Mouse (Mus musculus) small intestine, adult 2 months (tissue): ENCODE measurements around the gene A930017K11Rik. TPM values are rescaled to one million over a fixed set of nuclear protein-coding genes. Genes with fewer than 3 reads are reported as not detected.

ENCODE experiments used
- H3K27ac ChIP-seq: fragments of 200-500 bp; 2 replicates; pipeline ENCODE4 v1.5.1; 2012; ENCODE audit warnings: low read depth, low read length, control low read depth, inconsistent platforms; ENCODE audit not compliant: insufficient read depth
- H3K27me3 ChIP-seq: fragments of 200-500 bp; 2 replicates; pipeline ENCODE4 v1.6.1; 2012; ENCODE audit warnings: mild to moderate bottlenecking, moderate library complexity, low read length, inconsistent platforms; ENCODE audit not compliant: control insufficient read depth, insufficient read depth
- H3K36me3 ChIP-seq: fragments of 200-500 bp; 2 replicates; pipeline ENCODE4 v1.6.1; 2012; ENCODE audit warnings: mild to moderate bottlenecking, low read length, control low read depth, inconsistent platforms; ENCODE audit not compliant: control insufficient read depth, insufficient read depth
- H3K4me1 ChIP-seq: fragments of 200-500 bp; 2 replicates; pipeline ENCODE4 v1.6.1; 2012; ENCODE audit warnings: low read length, inconsistent platforms, mixed read lengths; ENCODE audit not compliant: control insufficient read depth, insufficient read depth, insufficient read length
- H3K4me3 ChIP-seq: fragments of 200-500 bp; 2 replicates; pipeline ENCODE4 v1.5.1; 2012; ENCODE audit warnings: low read depth, mild to moderate bottlenecking, control low read depth, inconsistent platforms, low read length, moderate library complexity
- CTCF ChIP-seq: fragments of 200-500 bp; IDR thresholded peaks from 2 replicates; pipeline ENCODE4 v1.5.1; 2012; ENCODE audit warnings: low read depth, mild to moderate bottlenecking, control low read depth, inconsistent platforms, low read length, moderate library complexity, mixed read lengths; ENCODE audit not compliant: insufficient replicate concordance, insufficient read length; ENCODE audit errors: extremely low read depth
- POLR2A ChIP-seq: fragments of 200-500 bp; IDR thresholded peaks from 2 replicates; pipeline ENCODE4 v1.6.1; 2012; ENCODE audit warnings: low read depth, mild to moderate bottlenecking, control low read depth, inconsistent platforms, low read length, moderate library complexity
- WGBS: fragments of 180-500 bp; shearing (Covaris S2); methylation state at CpG from one replicate; pipeline ENCODE4 v1.1.7; 2018; 5-methylcytosine and 5-hydroxymethylcytosine counted together
- polyA plus RNA-seq: library from polyadenylated mRNA; depleted of rRNA; stranded (reverse); fragments of >200 nt; gene quantifications from 2 replicates; pipeline ENCODE4 v1.2.3, GENCODE M21; 2012; rRNA removed

The A930017K11Rik gene
- polyA plus RNA-seq, 1 experiment, result not detected

DNA sequence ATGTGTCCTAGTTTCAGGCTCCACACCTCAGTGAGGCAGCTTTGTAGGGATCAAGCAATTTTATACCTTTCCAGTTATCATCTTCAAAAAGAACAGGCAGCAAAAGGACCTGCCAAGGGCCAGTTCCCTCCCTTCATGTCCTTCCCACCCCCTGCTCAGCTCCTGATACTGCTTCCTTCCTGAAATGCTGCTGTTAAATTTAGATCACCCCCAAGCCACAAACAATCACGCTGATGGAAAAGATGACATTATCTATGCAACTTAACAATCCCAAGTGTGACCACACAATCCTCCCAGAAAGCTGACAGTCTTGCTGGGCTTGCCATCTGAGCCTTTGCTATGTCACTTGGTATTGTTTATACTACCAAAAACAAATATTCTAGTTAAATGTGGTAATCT is 38.5 kb downstream of the A930017K11Rik start:
- H3K4me3 ChIP-seq, result no peak overlapping the region
- peak overlapping the region; percentile 6 for H3K27ac ChIP-seq
- H3K36me3 ChIP-seq, result no peaks in the 10 kb centered on the region
- no peak for TF ChIP-seq POLR2A
- no peak for TF ChIP-seq CTCF
- H3K27me3 ChIP-seq, result no peaks in the 10 kb centered on the region
- 10% methylated on average over 1 of the region's 1 CpGs for WGBS
- H3K4me1 ChIP-seq, result peaks cover 45% of the 10 kb centered on the region; the same call in 1 of the 2 replicates

- Histone ChIP-seq H3K36me3 (no peaks in the 10 kb centered on the region), H3K4me3 (no peak overlapping the region), H3K4me1 (peaks cover 40% of the 10 kb centered on the region; the same call in 1 of the 2 replicates), H3K27me3 (no peaks in the 10 kb centered on the region), H3K27ac (peak overlapping the region; percentile 6)
- 49% methylated on average over 14 of the region's 14 CpGs for WGBS
- no peak for TF ChIP-seq POLR2A
- TF ChIP-seq CTCF, result no peak
These were observed 39.0 kb downstream of the A930017K11Rik start for GRCm38 (mm10) chr17:25913186-25913876.

DNA sequence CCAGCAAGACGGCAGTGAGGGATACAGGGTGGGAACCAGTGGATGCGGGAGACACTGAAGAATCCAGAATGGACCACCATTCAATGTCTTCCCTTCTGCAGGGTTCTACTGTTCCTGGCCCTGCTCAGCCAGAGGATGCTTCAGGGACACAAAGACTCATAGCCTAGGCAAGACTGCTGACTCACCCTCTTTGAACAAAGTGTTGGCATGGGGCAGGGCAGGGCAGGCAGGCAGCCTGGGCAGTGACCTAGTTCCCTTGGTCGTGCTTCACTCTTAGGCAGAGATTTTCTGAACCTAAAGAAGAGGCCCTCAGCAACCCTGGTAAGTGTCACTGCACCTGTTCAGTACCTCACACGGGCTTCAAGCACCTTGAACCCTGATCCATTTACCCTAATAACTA is 40.5 kb downstream of the A930017K11Rik start:
- no peak for TF ChIP-seq CTCF
- no peak for TF ChIP-seq POLR2A
- Histone ChIP-seq H3K4me1 (peaks cover 29% of the 10 kb centered on the region; the same call in 1 of the 2 replicates), H3K27ac (no peak overlapping the region), H3K36me3 (peaks cover 2% of the 10 kb centered on the region; the same call in 1 of the 2 replicates), H3K27me3 (no peaks in the 10 kb centered on the region), H3K4me3 (no peak overlapping the region)
- WGBS, result 66% methylated on average over 4 of the region's 4 CpGs

DNA sequence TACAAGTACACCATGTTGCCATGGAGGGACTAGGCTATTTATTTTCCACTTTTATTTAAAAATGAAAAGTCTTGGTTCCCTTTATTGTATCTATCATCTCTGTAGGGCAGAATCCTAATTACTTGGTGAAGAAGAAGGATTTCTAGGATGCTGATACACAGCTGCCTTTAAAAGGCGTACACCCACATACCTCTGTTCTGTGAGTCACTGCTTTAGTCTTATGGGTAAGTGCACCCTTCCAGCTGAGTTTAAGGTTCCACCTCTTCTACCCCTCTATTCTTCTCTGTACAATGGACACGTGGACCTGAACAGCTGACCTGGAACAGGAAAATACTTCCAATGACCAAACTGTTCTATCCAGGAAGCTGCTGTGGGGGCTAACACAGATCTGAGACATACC is 44.7 kb downstream of the A930017K11Rik start:
- Histone ChIP-seq H3K4me1 (peaks cover 10% of the 10 kb centered on the region; the same call in 1 of the 2 replicates), H3K36me3 (peaks cover 2% of the 10 kb centered on the region; the same call in 1 of the 2 replicates), H3K27ac (no peak overlapping the region), H3K4me3 (no peak overlapping the region), H3K27me3 (no peaks in the 10 kb centered on the region)
- WGBS, result 82% methylated on average over 2 of the region's 2 CpGs
- TF ChIP-seq CTCF (no peak), POLR2A (no peak)

- H3K36me3 ChIP-seq, result peaks cover 3% of the 10 kb centered on the region; the same call in 1 of the 2 replicates
- H3K27ac ChIP-seq, result no peak overlapping the region
- H3K4me3 ChIP-seq, result no peak overlapping the region
- H3K27me3 ChIP-seq, result no peaks in the 10 kb centered on the region
- no peaks in the 10 kb centered on the region for H3K4me1 ChIP-seq
- TF ChIP-seq CTCF (no peak), POLR2A (no peak)
- WGBS, result 81% methylated on average over 3 of the region's 3 CpGs
These were observed 49.3 kb downstream of the A930017K11Rik start for GRCm38 (mm10) chr17:25903061-25903460.

DNA sequence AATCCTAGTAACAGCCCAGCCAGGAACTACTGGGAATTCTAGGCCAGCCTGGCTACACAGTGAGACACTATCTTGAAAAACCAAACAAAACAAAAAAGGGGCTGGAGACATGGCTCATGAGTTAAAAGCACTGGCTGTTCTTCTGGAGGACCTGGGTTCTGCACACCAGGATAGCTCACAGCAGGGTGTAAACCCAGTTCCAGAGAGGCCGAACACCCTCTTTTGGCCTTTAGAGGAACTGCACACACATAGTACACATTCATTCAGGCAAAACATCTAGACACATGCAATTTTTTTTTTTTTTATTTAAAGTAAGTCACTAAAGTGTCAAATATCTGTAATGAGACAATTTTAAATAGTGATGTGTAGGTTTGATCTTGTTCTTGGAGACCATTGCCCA is 52.2 kb downstream of the A930017K11Rik start:
- WGBS, result 98% methylated on average over 1 of the region's 1 CpGs
- no peak for TF ChIP-seq POLR2A
- TF ChIP-seq CTCF, result no peak
- H3K27ac ChIP-seq, result no peak overlapping the region
- peaks cover 2% of the 10 kb centered on the region; the same call in 1 of the 2 replicates for H3K36me3 ChIP-seq
- H3K27me3 ChIP-seq, result no peaks in the 10 kb centered on the region
- no peaks in the 10 kb centered on the region for H3K4me1 ChIP-seq
- H3K4me3 ChIP-seq, result no peak overlapping the region

Other genes with a start within 250 kb of the A930017K11Rik start
- 0.20 and 0.30 TPM in 2 replicates for gene Gng13, start 235.4 kb downstream of the A930017K11Rik start, polyA plus RNA-seq
- 7.3 and 15.2 TPM in 2 replicates for gene Chtf18, start 225.1 kb downstream of the A930017K11Rik start, polyA plus RNA-seq
- 12.4 and 23.0 TPM in 2 replicates for gene Rpusd1, start 224.9 kb downstream of the A930017K11Rik start, polyA plus RNA-seq
- gene Mslnl, start 216.5 kb downstream of the A930017K11Rik start, polyA plus RNA-seq, result 0.16 and 0.20 TPM in 2 replicates
- 1.0 and 3.8 TPM in 2 replicates for gene Msln, start 198.2 kb downstream of the A930017K11Rik start, polyA plus RNA-seq
- 14.9 and 19.3 TPM in 2 replicates for gene Narfl, start 178.8 kb downstream of the A930017K11Rik start, polyA plus RNA-seq
- gene Haghl, start 166.9 kb downstream of the A930017K11Rik start, polyA plus RNA-seq, result 12.7 and 25.0 TPM in 2 replicates
- 0.06 TPM in 1 of 2 replicates, not detected in the other for gene Ccdc78, start 166.0 kb downstream of the A930017K11Rik start, polyA plus RNA-seq
- gene Fam173a, start 159.7 kb downstream of the A930017K11Rik start, polyA plus RNA-seq, result 70.7 and 135 TPM in 2 replicates
- 0.48 TPM in 1 of 2 replicates, not detected in the other for gene AC134908.4, start 156.9 kb downstream of the A930017K11Rik start, polyA plus RNA-seq
- 28.2 and 31.9 TPM in 2 replicates for gene Metrn, start 155.4 kb downstream of the A930017K11Rik start, polyA plus RNA-seq
- 3.1 and 3.7 TPM in 2 replicates for gene Fbxl16, start 143.5 kb downstream of the A930017K11Rik start, polyA plus RNA-seq
- 18.2 and 40.0 TPM in 2 replicates for gene Wdr24, start 128.9 kb downstream of the A930017K11Rik start, polyA plus RNA-seq
- gene Jmjd8, start 123.7 kb downstream of the A930017K11Rik start, polyA plus RNA-seq, result 30.2 and 47.3 TPM in 2 replicates
- 76.7 and 141 TPM in 2 replicates for gene Stub1, start 119.2 kb downstream of the A930017K11Rik start, polyA plus RNA-seq
- 6.9 and 10.6 TPM in 2 replicates for gene Rhbdl1, start 115.3 kb downstream of the A930017K11Rik start, polyA plus RNA-seq
- gene Gm20683, start 110.8 kb downstream of the A930017K11Rik start, polyA plus RNA-seq, result 28.3 and 55.5 TPM in 2 replicates
- 54.9 and 87.5 TPM in 2 replicates for gene Rhot2, start 107.7 kb downstream of the A930017K11Rik start, polyA plus RNA-seq
- gene Wdr90, start 91.1 kb downstream of the A930017K11Rik start, polyA plus RNA-seq, result 8.3 and 13.3 TPM in 2 replicates
- 84.8 and 111 TPM in 2 replicates for gene Mcrip2, start 83.8 kb downstream of the A930017K11Rik start, polyA plus RNA-seq
- 149 and 196 TPM in 2 replicates for gene Mettl26, start 77.5 kb downstream of the A930017K11Rik start, polyA plus RNA-seq
- gene Wfikkn1, start 71.7 kb downstream of the A930017K11Rik start, polyA plus RNA-seq, result 0.72 and 2.6 TPM in 2 replicates
- gene Rab40c, start 32.8 kb downstream of the A930017K11Rik start, polyA plus RNA-seq, result 20.7 and 43.4 TPM in 2 replicates
- 59.8 and 74.1 TPM in 2 replicates for gene Pigq, start 7.6 kb downstream of the A930017K11Rik start, polyA plus RNA-seq
- gene Nhlrc4, start 7.6 kb downstream of the A930017K11Rik start, polyA plus RNA-seq, result 0.51 TPM in 1 of 2 replicates, not detected in the other
- gene Capn15, start 33.2 kb upstream of the A930017K11Rik start, polyA plus RNA-seq, result 46.8 and 75.2 TPM in 2 replicates
- gene Rab11fip3, start 117.0 kb upstream of the A930017K11Rik start, polyA plus RNA-seq, result 37.3 and 116 TPM in 2 replicates
- gene Decr2, start 137.8 kb upstream of the A930017K11Rik start, polyA plus RNA-seq, result 10.9 and 14.5 TPM in 2 replicates
- gene Nme4, start 143.0 kb upstream of the A930017K11Rik start, polyA plus RNA-seq, result 10.3 and 11.5 TPM in 2 replicates
- gene Tmem8, start 160.7 kb upstream of the A930017K11Rik start, polyA plus RNA-seq, result 189 and 283 TPM in 2 replicates
- 54.6 and 82.5 TPM in 2 replicates for gene Mrpl28, start 170.9 kb upstream of the A930017K11Rik start, polyA plus RNA-seq
- 8.5 and 17.9 TPM in 2 replicates for gene Axin1, start 186.1 kb upstream of the A930017K11Rik start, polyA plus RNA-seq
- 1.6 and 247 TPM in 2 replicates for gene Pdia2, start 246.5 kb upstream of the A930017K11Rik start, polyA plus RNA-seq